Mouse (Mus musculus) myocyte (in vitro differentiated cells): ENCODE results near the gene Agmo. TPM values are rescaled to one million over a fixed set of nuclear protein-coding genes. Genes with fewer than 3 reads are reported as not detected.

Source experiments
- H3K27me3 ChIP-seq: one replicate; pipeline ENCODE4 v1.6.1; 2011; ENCODE audit not compliant: control insufficient read depth, insufficient read depth, insufficient read length
- H3K36me3 ChIP-seq: one replicate; pipeline ENCODE4 v1.6.1; 2011; ENCODE audit not compliant: control insufficient read depth, insufficient read depth
- H3K4me2 ChIP-seq: one replicate; pipeline ENCODE4 v1.6.1; 2011; ENCODE audit warnings: low read depth, control low read depth
- H3K4me3 ChIP-seq: one replicate; pipeline ENCODE4 v1.5.1; 2011; ENCODE audit warnings: mild to moderate bottlenecking, control low read depth, moderate library complexity
- H3K79me2 ChIP-seq: one replicate; pipeline ENCODE4 v1.6.1; 2011; ENCODE audit not compliant: control insufficient read depth, insufficient read depth
- H3ac ChIP-seq: one replicate; pipeline ENCODE4 v1.6.1; 2011; ENCODE audit not compliant: control insufficient read depth, insufficient read length
- CEBPB ChIP-seq: IDR thresholded peaks from 2 replicates; pipeline ENCODE4 v1.6.1; 2011; ENCODE audit warnings: mild to moderate bottlenecking, moderate library complexity; ENCODE audit not compliant: poor library complexity, insufficient read depth, severe bottlenecking
- E2F4 ChIP-seq: IDR thresholded peaks from one replicate; pipeline ENCODE4 v1.6.1; 2011; ENCODE audit warnings: mild to moderate bottlenecking, control low read depth, moderate library complexity; ENCODE audit not compliant: insufficient read depth
- MAX ChIP-seq: IDR thresholded peaks from one replicate; pipeline ENCODE4 v1.6.1; 2011; ENCODE audit warnings: low read depth, mild to moderate bottlenecking, control low read depth
- MYOD1 ChIP-seq, 3 experiments: IDR thresholded peaks; one replicate each; pipeline ENCODE4 v1.6.1; 2011; ENCODE audit warnings: control low read depth in 2 of 3, low read depth in 2 of 3, mild to moderate bottlenecking in 2 of 3, moderate library complexity in 1 of 3; ENCODE audit not compliant: insufficient read length in 2 of 3, control insufficient read depth in 1 of 3
- MYOG ChIP-seq, 3 experiments: IDR thresholded peaks; one replicate each; pipeline ENCODE4 v1.6.1; 2011; ENCODE audit warnings: control low read depth in 2 of 3, low read depth in 2 of 3, mild to moderate bottlenecking in 2 of 3; ENCODE audit not compliant: insufficient read length in 2 of 3, control insufficient read depth in 1 of 3, insufficient read depth in 1 of 3
- POLR2A ChIP-seq: IDR thresholded peaks from one replicate; pipeline ENCODE4 v1.6.1; 2011; ENCODE audit warnings: low read depth, mild to moderate bottlenecking, control low read depth, moderate library complexity; ENCODE audit not compliant: insufficient read length
- POLR2AphosphoS2 ChIP-seq: IDR thresholded peaks from one replicate; pipeline ENCODE4 v1.6.1; 2011; ENCODE audit warnings: low read depth, control low read depth; ENCODE audit not compliant: insufficient read length
- REST ChIP-seq: IDR thresholded peaks from one replicate; pipeline ENCODE4 v1.6.1; 2011; ENCODE audit warnings: mild to moderate bottlenecking, control low read depth, moderate library complexity; ENCODE audit not compliant: insufficient read depth, insufficient read length
- SRF ChIP-seq: IDR thresholded peaks from one replicate; pipeline ENCODE4 v1.6.1; 2011; ENCODE audit warnings: low read depth; ENCODE audit not compliant: control insufficient read depth, insufficient read length
- TCF12 ChIP-seq: IDR thresholded peaks from one replicate; pipeline ENCODE4 v1.6.1; 2011; ENCODE audit warnings: mild to moderate bottlenecking, control low read depth; ENCODE audit not compliant: poor library complexity, insufficient read depth, severe bottlenecking
- TCF3 ChIP-seq: IDR thresholded peaks from one replicate; pipeline ENCODE4 v1.6.1; 2011; ENCODE audit warnings: low read depth, control low read depth; ENCODE audit not compliant: insufficient read length
- USF1 ChIP-seq: IDR thresholded peaks from one replicate; pipeline ENCODE4 v1.6.1; 2011; ENCODE audit warnings: low read depth, mild to moderate bottlenecking, control low read depth, moderate library complexity
- polyA plus RNA-seq: library from polyadenylated mRNA; unstranded; fragments of >200 nt; fragmentation: generic; extraction: Trizol; gene quantifications from one replicate; pipeline ENCODE4 v1.2.1, GENCODE M21; 2012; ENCODE audit warnings: missing spikeins

The Agmo gene
- polyA plus RNA-seq, 1 experiment: not detected

DNA sequence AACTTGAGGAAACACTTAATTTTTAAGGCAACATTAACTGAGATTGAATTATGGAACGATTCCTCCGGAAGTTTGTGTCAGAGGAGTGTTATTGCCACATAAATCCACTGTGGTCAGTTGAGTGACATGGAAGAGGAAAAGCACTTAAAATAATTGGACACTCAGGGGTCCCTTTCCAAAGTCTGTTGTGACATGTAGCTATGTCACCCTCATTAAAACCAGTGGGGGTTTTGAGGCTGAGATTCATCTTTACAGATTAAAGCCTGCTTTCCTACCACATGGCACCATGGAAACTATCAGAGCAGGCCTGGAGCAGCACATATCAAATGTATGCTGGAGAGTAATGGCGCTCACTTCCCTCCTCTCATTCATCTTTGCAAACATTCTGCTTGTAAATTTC lies 31.2 kb downstream of the Agmo start:
- no peaks in the 10 kb centered on the region for H3K36me3 ChIP-seq
- H3K27me3 ChIP-seq: no peaks in the 10 kb centered on the region
- H3ac ChIP-seq: no peak overlapping the region
- H3K4me3 ChIP-seq: no peak overlapping the region
- H3K79me2 ChIP-seq: no peaks in the 10 kb centered on the region
- TF ChIP-seq SRF: no peak
- TF ChIP-seq MYOD1 (IDR thresholded peaks at IDR 0.05; ENCODE audit: control insufficient read depth in 1 of 3, insufficient read length in 2 of 3, low read depth in 2 of 3): no peak
- no peak overlapping the region for H3K4me2 ChIP-seq

DNA sequence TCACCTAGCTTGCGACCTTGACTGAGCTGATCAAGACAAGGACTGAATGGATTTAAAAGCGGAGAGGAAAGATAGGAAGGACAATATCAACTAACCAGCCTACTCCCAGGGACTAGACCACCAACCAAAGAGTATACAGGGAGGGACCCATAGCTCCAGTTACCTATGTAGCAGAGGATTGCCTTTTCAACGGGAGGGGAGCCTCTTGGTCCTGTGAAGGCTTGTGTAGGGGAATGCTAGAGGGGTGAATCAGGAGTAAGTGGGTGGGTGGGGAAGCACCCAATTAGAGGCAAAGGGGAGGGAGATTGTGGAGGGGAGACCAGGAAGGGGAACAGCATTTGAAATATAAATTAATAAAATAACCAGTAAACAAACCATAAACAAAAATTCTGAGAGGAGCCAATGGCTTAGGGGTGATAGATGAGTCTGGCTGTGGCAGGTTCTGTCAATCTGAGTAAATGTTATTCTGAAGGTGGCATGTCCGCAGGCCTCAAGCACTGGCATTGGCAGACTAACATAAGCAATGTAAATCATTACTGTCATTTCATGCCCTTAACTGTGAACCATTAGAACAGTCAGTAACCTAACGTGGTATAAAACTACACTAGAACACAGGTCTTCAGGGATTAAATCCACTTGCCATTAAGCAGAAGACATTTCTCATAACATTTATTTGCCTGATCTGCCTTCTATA lies 32.7 kb downstream of the Agmo start:
- H3K27me3 ChIP-seq: no peaks in the 10 kb centered on the region

DNA sequence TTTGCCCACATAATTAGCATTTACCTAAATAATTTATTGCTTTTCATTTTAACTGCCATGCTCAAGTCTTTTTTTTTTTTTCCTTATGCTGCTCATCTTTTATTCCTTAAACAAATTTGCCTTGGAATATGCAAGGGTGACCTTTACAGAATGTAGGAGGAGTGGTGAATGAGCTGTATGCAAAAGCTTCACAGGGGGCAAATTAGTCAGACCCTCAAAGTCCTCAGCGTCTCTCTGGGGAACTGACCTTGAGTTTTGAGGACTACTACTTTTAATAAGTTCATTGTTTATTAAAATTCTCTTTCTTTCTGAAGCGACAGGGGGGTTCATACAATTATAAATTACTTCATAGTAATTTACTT lies 33.2 kb downstream of the Agmo start:
- H3K4me3 ChIP-seq: no peak overlapping the region
- no peaks in the 10 kb centered on the region for H3K27me3 ChIP-seq
- H3ac ChIP-seq: no peak overlapping the region
- TF ChIP-seq POLR2A (no peak), USF1 (no peak), SRF (no peak), TCF3 (no peak), MAX (no peak), REST (no peak)
- H3K79me2 ChIP-seq: no peaks in the 10 kb centered on the region
- H3K4me2 ChIP-seq: no peak overlapping the region
- no peaks in the 10 kb centered on the region for H3K36me3 ChIP-seq

More for the DNA sequence above, 32.7 kb downstream of the Agmo start:
- Histone ChIP-seq H3K79me2 (no peaks in the 10 kb centered on the region), H3ac (no peak overlapping the region), H3K36me3 (no peaks in the 10 kb centered on the region), H3K4me3 (no peak overlapping the region), H3K4me2 (no peak overlapping the region)
- TF ChIP-seq SRF (no peak), E2F4 (no peak), TCF3 (no peak)

DNA sequence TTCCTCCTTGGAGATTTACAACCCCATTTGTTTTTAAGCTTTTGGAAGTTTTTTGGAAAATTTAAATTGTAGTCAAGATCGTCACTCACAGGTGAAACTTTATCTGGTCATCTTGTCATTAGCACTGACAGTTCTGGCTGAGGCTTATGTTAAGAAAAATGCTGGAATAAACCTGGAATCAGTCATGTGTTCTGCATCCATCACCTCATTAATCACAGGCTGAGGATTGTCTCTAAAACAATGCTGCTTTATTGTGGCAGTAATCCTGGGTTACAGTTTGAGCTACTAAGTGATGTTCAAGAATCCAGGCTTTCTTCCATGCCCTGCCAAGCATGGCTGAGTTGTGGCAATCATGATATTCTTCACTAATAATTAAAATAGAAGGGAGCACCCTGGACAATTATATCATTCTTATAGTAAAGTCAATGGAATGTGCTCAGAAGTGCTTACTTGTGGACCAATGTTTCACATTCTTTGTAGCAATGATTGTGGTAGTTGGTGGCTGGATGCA lies 65.6 kb downstream of the Agmo start:
- no peak overlapping the region for H3K4me2 ChIP-seq

DNA sequence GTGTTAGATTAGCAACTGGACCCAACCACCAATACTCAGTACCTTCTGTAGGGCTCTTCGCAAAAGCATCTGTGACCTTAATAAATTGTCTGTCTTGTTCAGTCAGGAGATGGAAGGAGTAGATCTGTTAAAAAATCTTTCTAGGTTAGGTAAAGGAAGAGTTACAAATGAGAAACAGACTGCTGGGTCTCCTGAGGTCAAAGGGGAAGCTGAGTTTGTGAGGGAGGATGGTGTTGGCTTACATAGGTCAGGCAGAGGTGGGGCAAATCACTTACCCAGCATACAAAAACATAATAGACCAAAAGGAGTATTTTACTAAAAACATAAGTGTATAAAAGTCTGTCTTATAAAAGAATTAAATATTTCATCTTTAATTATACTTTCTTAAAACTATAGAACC lies 69.3 kb downstream of the Agmo start:
- Histone ChIP-seq H3K79me2 (no peaks in the 10 kb centered on the region), H3K4me3 (no peak overlapping the region), H3K4me2 (no peak overlapping the region), H3K27me3 (no peaks in the 10 kb centered on the region), H3K36me3 (no peaks in the 10 kb centered on the region), H3ac (no peak overlapping the region)
- TF ChIP-seq REST (no peak), POLR2AphosphoS2 (no peak), MYOG (IDR thresholded peaks at IDR 0.05; ENCODE audit: control insufficient read depth in 1 of 3, insufficient read depth in 1 of 3, insufficient read length in 2 of 3, low read depth in 2 of 3) (no peak), E2F4 (no peak), TCF12 (no peak), MYOD1 (IDR thresholded peaks at IDR 0.05; ENCODE audit: control insufficient read depth in 1 of 3, insufficient read length in 2 of 3, low read depth in 2 of 3) (no peak), CEBPB (no peak), SRF (no peak), POLR2A (no peak), USF1 (no peak), TCF3 (no peak), MAX (no peak)

More for the DNA sequence above, 65.6 kb downstream of the Agmo start:
- Histone ChIP-seq H3K36me3 (no peaks in the 10 kb centered on the region), H3ac (no peak overlapping the region), H3K4me3 (no peak overlapping the region), H3K79me2 (no peaks in the 10 kb centered on the region), H3K27me3 (no peaks in the 10 kb centered on the region)
- TF ChIP-seq SRF: no peak
- no peak for TF ChIP-seq REST
- TF ChIP-seq TCF12: no peak
- TF ChIP-seq MYOG (IDR thresholded peaks at IDR 0.05; ENCODE audit: control insufficient read depth in 1 of 3, insufficient read depth in 1 of 3, insufficient read length in 2 of 3, low read depth in 2 of 3): no peak
- no peak for TF ChIP-seq POLR2A
- TF ChIP-seq MYOD1 (IDR thresholded peaks at IDR 0.05; ENCODE audit: control insufficient read depth in 1 of 3, insufficient read length in 2 of 3, low read depth in 2 of 3): no peak
